Mouse (Mus musculus) cerebellum, adult 8-10 months (tissue): ENCODE measurements around the gene Creld2.

ENCODE experiments used
- DNase-seq: peaks from one replicate; pipeline ENCODE4 v3.0.0; 2022

Gene Creld2

GRCm38 (mm10) chr15:88868024-88868742 is 48.7 kb downstream of the Creld2 start:
- no peak for DNase-seq

- no peak for DNase-seq
Observed at GRCm38 (mm10) chr15:88870418-88871185, 51.2 kb downstream of the Creld2 start.

GRCm38 (mm10) chr15:88874061-88874460 is 54.6 kb downstream of the Creld2 start:
- no peak for DNase-seq

GRCm38 (mm10) chr15:88874477-88874876 is 55.0 kb downstream of the Creld2 start:
- no peak for DNase-seq

GRCm38 (mm10) chr15:88875625-88876081 is 56.2 kb downstream of the Creld2 start:
- DNase-seq: no peak
